11 mouse cellular contexts compared by ENCODE assay signal in the genomic region with DNA sequence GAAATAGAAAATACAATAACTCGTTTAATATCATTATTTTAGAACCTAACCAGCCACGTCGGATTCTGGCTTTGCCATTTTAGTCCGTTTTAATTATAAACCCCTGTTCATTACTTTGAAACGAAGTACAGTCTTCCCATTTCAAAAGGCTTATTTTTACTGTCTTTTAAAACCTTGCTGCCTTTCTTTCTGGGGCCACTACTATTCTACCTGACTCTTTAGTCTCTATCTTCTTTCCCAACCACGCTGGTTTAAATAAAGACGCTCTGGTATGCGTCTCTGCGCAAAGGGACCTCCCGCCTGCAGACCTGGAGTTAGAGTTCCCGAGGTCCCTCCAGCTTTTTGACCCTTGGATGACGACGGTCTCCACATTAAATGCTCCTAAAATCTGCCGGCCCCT. TPM values are rescaled to one million over a fixed set of nuclear protein-coding genes. Genes with fewer than 3 reads are reported as not detected.
A peak's percentile ranks its signal among the peaks of the same experiment; 100 is the strongest.
DNase-seq lines count a peak whose midpoint lies in the region; ATAC-seq and TF ChIP-seq lines count a peak whose summit lies in the region.
"Had no signal": no experiment of that assay in that cellular context is flagged by ENCODE, and none has a peak within 500 bp of the region (broad histone marks: within the 10 kb centered on the region; RNA-seq: fewer than 3 reads in every experiment).

No protein-coding gene starts in this region.

- H3K4me1 ChIP-seq in forebrain, embryonic 12.5 days: peaks cover 16% of the 10 kb centered on the region
- H3K4me1 ChIP-seq in forebrain, embryonic 15.5 days: peaks cover 18% of the 10 kb centered on the region
- peaks cover 9% of the 10 kb centered on the region for H3K4me1 ChIP-seq in lung, adult 2 months (ENCODE audit: control insufficient read depth, insufficient read depth, low read length)
- H3K4me1 ChIP-seq in hindbrain, embryonic 14.5 days (replicated peaks; ENCODE audit: control insufficient read depth, insufficient read depth, low read length): peaks cover 15% of the 10 kb centered on the region
- peaks cover 16% of the 10 kb centered on the region for H3K4me1 ChIP-seq in neural tube, embryonic 12.5 days

- TF ChIP-seq CTCF in lung, adult 2 months (IDR thresholded peaks at IDR 0.05; ENCODE audit: insufficient read depth, low read length): no peak

- H3K9me3 ChIP-seq in forebrain, embryonic 12.5 days: no peaks in the 10 kb centered on the region
- H3K9me3 ChIP-seq in forebrain, embryonic 15.5 days: no peaks in the 10 kb centered on the region
- no peaks in the 10 kb centered on the region for H3K9me3 ChIP-seq in hindbrain, embryonic 14.5 days (ENCODE audit: control insufficient read depth, low read length)
- H3K9me3 ChIP-seq in neural tube, embryonic 12.5 days: no peaks in the 10 kb centered on the region

- DNase-seq in lung, adult 2 months: no peak
- no peak for DNase-seq in lung, adult 18-20 months
- DNase-seq in hindbrain, embryonic 14.5 days (ENCODE audit: low spot score): no peak
- DNase-seq in thymus, postnatal 36 days: no peak
- no peak for DNase-seq in kidney, adult 8-10 months
- DNase-seq: cerebellum, adult 9-11 months had no signal

- WGBS in forebrain, embryonic 12.5 days: 2% methylated on average over 14 of the region's 14 CpGs
- under 1% methylated on average over 14 of the region's 14 CpGs for WGBS in forebrain, embryonic 15.5 days
- 3% methylated on average over 14 of the region's 14 CpGs for WGBS in lung, adult 2 months
- WGBS in hindbrain, embryonic 14.5 days: under 1% methylated on average over 14 of the region's 14 CpGs
- WGBS in neural tube, embryonic 12.5 days: under 1% methylated on average over 14 of the region's 14 CpGs

- peaks cover 91% of the 10 kb centered on the region for H3K27me3 ChIP-seq in forebrain, embryonic 12.5 days
- peaks cover 93% of the 10 kb centered on the region for H3K27me3 ChIP-seq in forebrain, embryonic 15.5 days
- H3K27me3 ChIP-seq in hindbrain, embryonic 14.5 days (ENCODE audit: control insufficient read depth, insufficient read depth, low read length): peaks cover 91% of the 10 kb centered on the region
- peaks cover 92% of the 10 kb centered on the region for H3K27me3 ChIP-seq in neural tube, embryonic 12.5 days (replicated peaks)

- H3K4me3 ChIP-seq in forebrain, embryonic 12.5 days (replicated peaks): peak overlapping the region; percentile 41; the same call in 1 of the 2 replicates
- no peak overlapping the region for H3K4me3 ChIP-seq in forebrain, embryonic 15.5 days
- H3K4me3 ChIP-seq in lung, adult 2 months (replicated peaks; ENCODE audit: extremely low read depth, low read depth, low read length): peak overlapping the region; percentile 80
- peak overlapping the region; percentile 29; the same call in 1 of the 2 replicates for H3K4me3 ChIP-seq in hindbrain, embryonic 14.5 days (replicated peaks; ENCODE audit: low read length)
- H3K4me3 ChIP-seq in neural tube, embryonic 12.5 days: no peak overlapping the region

- H3K4me2 ChIP-seq in forebrain, embryonic 12.5 days: no peak overlapping the region
- no peak overlapping the region for H3K4me2 ChIP-seq in forebrain, embryonic 15.5 days (replicated peaks)
- no peak overlapping the region for H3K4me2 ChIP-seq in hindbrain, embryonic 14.5 days (replicated peaks)
- peak overlapping the region; percentile 64; the same call in 1 of the 2 replicates for H3K4me2 ChIP-seq in neural tube, embryonic 12.5 days (replicated peaks)

- TF ChIP-seq POLR2A in lung, adult 2 months (IDR thresholded peaks at IDR 0.05; ENCODE audit: borderline replicate concordance, extremely low read depth, low read depth, low read length): no peak

- H3K36me3 ChIP-seq in forebrain, embryonic 12.5 days (replicated peaks): no peaks in the 10 kb centered on the region
- H3K36me3 ChIP-seq in forebrain, embryonic 15.5 days: no peaks in the 10 kb centered on the region
- no peaks in the 10 kb centered on the region for H3K36me3 ChIP-seq in hindbrain, embryonic 14.5 days (replicated peaks; ENCODE audit: control insufficient read depth, insufficient read depth)
- no peaks in the 10 kb centered on the region for H3K36me3 ChIP-seq in neural tube, embryonic 12.5 days

- no peak overlapping the region for H3K9ac ChIP-seq in forebrain, embryonic 12.5 days
- H3K9ac ChIP-seq in forebrain, embryonic 15.5 days (replicated peaks): no peak overlapping the region
- no peak overlapping the region for H3K9ac ChIP-seq in hindbrain, embryonic 14.5 days
- no peak overlapping the region for H3K9ac ChIP-seq in neural tube, embryonic 12.5 days
- H3K9ac ChIP-seq: liver, embryonic 14.5 days had no signal

- no peak overlapping the region for H3K27ac ChIP-seq in forebrain, embryonic 12.5 days
- H3K27ac ChIP-seq in forebrain, embryonic 15.5 days (replicated peaks): no peak overlapping the region
- H3K27ac ChIP-seq in hindbrain, embryonic 14.5 days: no peak overlapping the region
- H3K27ac ChIP-seq in neural tube, embryonic 12.5 days: no peak overlapping the region
- H3K27ac ChIP-seq: liver, embryonic 14.5 days had no signal

- ATAC-seq in forebrain, embryonic 12.5 days (ENCODE audit: low FRiP score): no peak
- ATAC-seq in forebrain, embryonic 15.5 days (replicated peaks): no peak
- no peak for ATAC-seq in hindbrain, embryonic 14.5 days (ENCODE audit: low FRiP score)
- ATAC-seq in neural tube, embryonic 12.5 days (ENCODE audit: low FRiP score, low read depth): no peak
- ATAC-seq: activated CD4-positive, CD25-positive, alpha-beta regulatory T cell, adult 4 months had no signal

RNA-seq across cellular contexts. Expression of gene Flt1, which starts 1.4 kb away (rescaled TPM):
- 8.8 and 9.9 TPM in 2 replicates for polyA plus RNA-seq in forebrain, embryonic 12.5 days (2016; fragmentation: Nextera tagmentation; extraction: Ambion mirVana)
- polyA plus RNA-seq in forebrain, embryonic 15.5 days (2015; fragmentation: Nextera tagmentation; extraction: Ambion mirVana): 10.7 and 11.5 TPM in 2 replicates
- polyA plus RNA-seq in lung, adult 2 months (2012; rRNA removed): 32.5 and 33.3 TPM in 2 replicates
- 13.2 and 13.8 TPM in 2 replicates for polyA plus RNA-seq in hindbrain, embryonic 14.5 days (2014; fragmentation: Nextera tagmentation; extraction: Ambion mirVana)
- polyA plus RNA-seq in neural tube, embryonic 12.5 days (2016; fragmentation: Nextera tagmentation; extraction: Ambion mirVana): 12.5 and 15.6 TPM in 2 replicates
- polyA plus RNA-seq: activated CD4-positive, CD25-positive, alpha-beta regulatory T cell, adult 4 months had no signal

Comparison
In these comparisons a context has a peak if more than half of its experiments do, and no peak if none do; other contexts are left out.
1. H3K4me3 ChIP-seq: peak in forebrain, embryonic 12.5 days (single experiment), lung, adult 2 months (single experiment) and hindbrain, embryonic 14.5 days (single experiment); none in forebrain, embryonic 15.5 days (single experiment) and neural tube, embryonic 12.5 days (single experiment).